9 mouse cellular contexts compared by ENCODE assay signal in the genomic region with DNA sequence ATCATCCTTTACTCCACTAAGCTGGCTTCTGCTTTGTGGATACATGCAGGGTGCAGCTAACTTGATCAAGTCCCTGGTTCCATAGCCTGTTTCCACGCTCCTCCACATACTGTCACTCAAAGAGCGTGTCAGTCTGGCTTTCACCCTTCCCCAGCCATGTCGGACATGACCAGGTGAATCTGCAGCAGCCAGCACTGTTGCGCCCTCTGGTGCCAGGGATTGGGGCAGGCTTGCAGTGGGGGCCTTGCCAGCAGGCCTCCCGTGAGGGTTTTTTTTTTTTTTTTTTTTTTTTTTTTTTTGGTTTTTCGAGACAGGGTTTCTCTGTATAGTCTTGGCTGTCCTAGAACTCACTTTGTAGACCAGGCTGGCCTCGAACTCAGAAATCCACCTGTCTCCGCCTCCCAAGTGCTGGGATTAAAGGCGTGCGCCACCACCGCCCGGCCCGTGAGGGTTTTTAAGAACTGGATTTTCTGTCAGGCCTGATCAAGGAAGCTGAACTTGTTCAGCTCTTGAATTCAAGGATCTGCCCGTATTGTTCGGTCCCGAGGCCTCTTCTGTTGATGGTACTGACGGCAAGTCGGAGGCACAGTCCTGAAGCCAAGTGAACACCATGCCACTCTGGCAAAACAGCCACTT. TPM values are rescaled to one million over a fixed set of nuclear protein-coding genes. Genes with fewer than 3 reads are reported as not detected.
DNase-seq lines count a peak whose midpoint lies in the region; ATAC-seq lines count a peak whose summit lies in the region.
"Had no signal": no experiment of that assay in that cellular context is flagged by ENCODE, and none has a peak within 500 bp of the region (broad histone marks: within the 10 kb centered on the region; RNA-seq: fewer than 3 reads in every experiment).

No protein-coding gene starts in this region.

- DNase-seq in left cerebral cortex, postnatal 4 days, result peak; percentile 68
- DNase-seq in left cerebral cortex, adult 11 months (ENCODE audit: low spot score), result no peak
- DNase-seq in MN1 (ENCODE audit: low spot score), result peak; percentile 75
- peak; percentile 83 to 85 for DNase-seq in cerebellum, postnatal 10 days
- DNase-seq in testis, postnatal 10 days (ENCODE audit: low spot score), result peak; percentile 75

- ATAC-seq in inflammation-experienced regulatory T-cells, adult 6 months, result peak; percentile 52
- peak; percentile 19; the same call in 1 of the 2 replicates for ATAC-seq in lung, embryonic 16.5 days (ENCODE audit: low read depth)
- ATAC-seq in forebrain, embryonic 16.5 days, result no peak

- H3K4me2 ChIP-seq in lung, embryonic 16.5 days (ENCODE audit: low read depth, low read length), result no peak overlapping the region
- no peak overlapping the region for H3K4me2 ChIP-seq in forebrain, embryonic 16.5 days (ENCODE audit: low read length)

- no peaks in the 10 kb centered on the region for H3K4me1 ChIP-seq in lung, embryonic 16.5 days (replicated peaks; ENCODE audit: control insufficient read depth, insufficient read depth, low read length)
- no peaks in the 10 kb centered on the region for H3K4me1 ChIP-seq in forebrain, embryonic 16.5 days (replicated peaks; ENCODE audit: control insufficient read depth, insufficient read depth, low read length)

- H3K27me3 ChIP-seq in lung, embryonic 16.5 days (ENCODE audit: control insufficient read depth, insufficient read depth, low read depth, low read length), result no peaks in the 10 kb centered on the region
- no peaks in the 10 kb centered on the region for H3K27me3 ChIP-seq in forebrain, embryonic 16.5 days (replicated peaks; ENCODE audit: control insufficient read depth, insufficient read depth, low read length)

- H3K36me3 ChIP-seq in lung, embryonic 16.5 days (ENCODE audit: control insufficient read depth, insufficient read depth, low read length), result peaks cover 64% of the 10 kb centered on the region
- peaks cover 36% of the 10 kb centered on the region for H3K36me3 ChIP-seq in forebrain, embryonic 16.5 days (ENCODE audit: control insufficient read depth, insufficient read depth)

- whole genome bisulfite sequencing in lung, embryonic 16.5 days, result 76% methylated on average over 16 of the region's 18 CpGs
- WGBS in forebrain, embryonic 16.5 days, result 83% methylated on average over 16 of the region's 18 CpGs

- H3K9me3 ChIP-seq in lung, embryonic 16.5 days (ENCODE audit: control insufficient read depth, low read length), result no peaks in the 10 kb centered on the region
- no peaks in the 10 kb centered on the region for H3K9me3 ChIP-seq in forebrain, embryonic 16.5 days (ENCODE audit: control insufficient read depth, low read length)

- no peak overlapping the region for H3K9ac ChIP-seq in lung, embryonic 16.5 days (ENCODE audit: low read length)
- H3K9ac ChIP-seq in forebrain, embryonic 16.5 days (replicated peaks; ENCODE audit: low read depth, low read length), result no peak overlapping the region

- no peak overlapping the region for H3K4me3 ChIP-seq in lung, embryonic 16.5 days (ENCODE audit: low read length)
- no peak overlapping the region for H3K4me3 ChIP-seq in forebrain, embryonic 16.5 days (replicated peaks; ENCODE audit: low read length)
- H3K4me3 ChIP-seq: erythroblast, embryonic 14.5 days had no signal

- intact Hi-C loops in left cerebral cortex, postnatal 4 days (cut with DNase I), result loop anchor here (10.0 kb wide), 1 partner anchor 187 kb away; no protein-coding TSS in a partner anchor

- no peak overlapping the region for H3K27ac ChIP-seq in lung, embryonic 16.5 days (ENCODE audit: low read length)
- H3K27ac ChIP-seq in forebrain, embryonic 16.5 days (ENCODE audit: low read length), result no peak overlapping the region

RNA-seq across cellular contexts. Expression of a gene that starts 41.1 kb away (rescaled TPM):
- 100 to 1,000 TPM; 327 to 335 TPM for total RNA-seq in left cerebral cortex, postnatal 4 days (2021)
- polyA plus RNA-seq in inflammation-experienced regulatory T-cells, adult 6 months (2017; shearing (Covaris generic)), result 10 to 100 TPM; 33.6 to 40.3 (median 35.2) TPM
- polyA plus RNA-seq in lung, embryonic 16.5 days (2015; fragmentation: Nextera tagmentation; extraction: Ambion mirVana), result 24.7 and 26.9 TPM in 2 replicates
- 75.5 and 84.7 TPM in 2 replicates for polyA plus RNA-seq in forebrain, embryonic 16.5 days (2015; fragmentation: Nextera tagmentation; extraction: Ambion mirVana)

RNA-seq across cellular contexts. Expression of a gene that starts 44.4 kb away (rescaled TPM):
- 10 to 100 TPM; 36.5 to 37.1 TPM for total RNA-seq in left cerebral cortex, postnatal 4 days (2021)
- polyA plus RNA-seq in inflammation-experienced regulatory T-cells, adult 6 months (2017; shearing (Covaris generic)), result 1 to 10 TPM; 2.4 to 4.2 (median 3.0) TPM
- polyA plus RNA-seq in lung, embryonic 16.5 days (2015; fragmentation: Nextera tagmentation; extraction: Ambion mirVana), result 23.0 and 24.1 TPM in 2 replicates
- 29.9 and 36.8 TPM in 2 replicates for polyA plus RNA-seq in forebrain, embryonic 16.5 days (2015; fragmentation: Nextera tagmentation; extraction: Ambion mirVana)
